Mouse (Mus musculus): ENCODE results near the gene Exoc8.

Gene Exoc8

GRCm38 (mm10) chr8:124897386-124898250 is at the start of gene Exoc8, which contains the start of gene Sprtn:
TSS of gene Exoc8 (minus strand) at chr8:124897705.
TSS of gene Sprtn (plus strand) at chr8:124897886.
- DNase-seq = peak; percentile 98 to 99

DNA sequence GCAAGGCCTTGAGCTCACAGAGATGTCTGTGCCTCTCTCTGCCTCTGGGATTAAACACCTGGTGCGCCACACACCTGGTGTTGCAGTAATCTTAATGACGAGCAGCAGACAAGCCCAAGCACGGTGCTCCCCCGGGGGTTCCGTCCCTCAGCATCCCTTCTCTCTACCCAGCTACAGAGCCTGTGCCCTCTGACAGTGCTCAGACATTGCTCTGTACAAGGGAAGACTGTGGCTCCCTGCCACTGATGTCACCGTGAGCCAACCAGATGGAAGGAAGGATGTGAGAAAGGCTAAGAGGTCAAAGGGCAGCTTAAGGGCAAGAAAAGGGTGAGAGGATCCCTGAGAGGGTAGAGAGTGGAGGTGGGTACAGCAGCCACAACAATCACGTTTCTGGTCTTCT is 46.9 kb upstream of the Exoc8 start:
- no peak for DNase-seq

DNA sequence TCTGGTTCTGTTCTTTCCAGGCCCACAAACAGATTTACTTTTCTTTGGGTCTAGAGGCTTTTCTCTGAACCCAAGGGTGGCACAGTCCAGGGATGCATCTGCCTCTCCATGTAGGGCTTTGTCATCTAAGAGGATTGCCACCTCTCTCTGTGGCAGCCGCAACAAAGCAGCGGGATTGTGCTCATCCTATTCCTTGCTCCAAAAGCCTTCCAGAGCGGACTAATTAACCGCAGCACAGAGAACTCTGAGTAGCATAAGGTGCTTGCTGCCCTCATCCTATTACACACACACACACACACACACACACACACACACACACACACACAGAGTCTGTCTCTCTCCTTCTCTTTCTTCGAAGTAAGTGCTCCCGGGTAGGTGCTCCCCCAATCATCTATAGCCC is 46.3 kb upstream of the Exoc8 start:
- DNase-seq = no peak

DNA sequence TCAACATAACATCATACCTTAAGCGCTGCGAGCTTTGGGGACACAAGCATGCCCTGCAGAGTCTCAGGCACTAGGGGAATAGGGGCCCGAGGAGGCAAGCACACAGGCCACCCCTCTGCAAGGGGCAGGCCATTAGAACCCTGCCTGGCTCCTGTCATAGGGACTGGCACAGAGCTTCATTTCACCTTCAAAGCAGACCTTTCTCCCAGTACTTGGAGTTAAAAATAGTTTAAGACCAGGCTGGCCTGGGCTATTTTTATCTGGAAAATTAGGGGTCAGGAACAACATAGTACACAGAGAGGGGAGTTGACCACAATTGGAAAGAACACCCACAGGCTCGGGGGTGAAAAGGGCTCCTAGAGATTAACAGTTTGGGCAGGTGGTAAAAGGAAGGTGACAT is 39.8 kb upstream of the Exoc8 start:
- DNase-seq = no peak

GRCm38 (mm10) chr8:124936699-124937098 is 39.2 kb upstream of the Exoc8 start:
- DNase-seq = no peak

GRCm38 (mm10) chr8:124935116-124935515 is 37.6 kb upstream of the Exoc8 start:
- DNase-seq = no peak

- DNase-seq = no peak
Measured at GRCm38 (mm10) chr8:124932435-124932834, 34.9 kb upstream of the Exoc8 start.

GRCm38 (mm10) chr8:124930649-124931048 is 33.1 kb upstream of the Exoc8 start:
- no peak for DNase-seq

DNA sequence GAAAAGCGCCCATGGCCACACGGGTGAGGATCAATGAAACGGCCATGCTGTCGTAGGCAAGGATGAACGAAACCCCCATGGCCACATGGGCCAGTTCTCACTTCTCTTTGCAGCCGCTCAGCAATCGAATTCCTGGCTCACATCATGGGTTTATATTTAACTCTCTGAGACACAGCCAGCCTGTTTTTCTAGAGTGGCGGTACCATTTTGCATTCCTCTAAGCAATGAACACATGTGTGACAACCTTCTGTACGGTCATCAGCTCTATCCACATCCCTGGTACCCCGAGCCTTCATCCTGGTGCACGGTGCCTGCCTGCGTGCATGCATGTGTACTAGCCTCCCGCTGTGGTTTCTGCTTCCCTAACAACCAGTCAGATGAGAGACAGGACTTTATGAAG is 32.6 kb upstream of the Exoc8 start:
- no peak for DNase-seq

DNA sequence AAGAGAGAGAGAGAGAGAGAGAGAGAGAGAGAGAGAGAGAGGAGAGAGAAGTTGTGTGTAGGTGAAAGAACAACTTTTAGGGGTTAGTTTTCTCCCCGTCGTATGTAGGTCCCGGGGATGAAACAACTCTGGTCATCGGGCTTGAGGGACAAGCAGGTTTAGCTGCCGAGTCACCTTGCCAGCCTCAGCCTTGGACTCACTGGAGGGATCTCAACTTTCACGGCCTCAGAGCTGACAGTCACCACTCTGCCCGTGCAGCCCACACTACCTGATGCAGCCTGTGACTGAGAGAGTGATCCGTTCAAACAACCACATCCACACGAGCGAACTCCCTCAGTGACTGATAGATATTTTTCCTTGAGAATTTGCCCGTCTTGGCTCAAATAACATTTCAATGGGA is 31.5 kb upstream of the Exoc8 start:
- no peak for DNase-seq

DNA sequence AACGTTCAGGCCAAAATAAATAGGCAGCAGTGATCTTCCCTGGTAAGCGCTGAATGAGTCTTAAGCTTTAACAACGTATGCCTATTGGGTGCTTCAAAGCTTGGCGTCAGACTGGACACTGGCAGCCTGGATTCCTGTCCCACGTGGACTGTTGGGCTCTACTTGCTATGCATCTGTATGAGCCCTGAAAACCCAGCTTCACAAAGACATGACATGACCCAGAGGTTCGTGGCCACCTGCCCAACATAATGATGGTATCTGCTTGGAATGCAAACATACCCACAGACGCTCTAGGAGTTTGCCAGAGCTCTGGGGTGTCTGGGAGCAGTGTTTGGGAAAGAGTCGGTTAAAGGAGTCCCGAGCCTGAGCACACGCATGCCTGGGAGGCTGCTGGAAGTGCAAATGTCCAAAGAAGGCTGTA is 28.9 kb upstream of the Exoc8 start:
- no peak for DNase-seq

DNA sequence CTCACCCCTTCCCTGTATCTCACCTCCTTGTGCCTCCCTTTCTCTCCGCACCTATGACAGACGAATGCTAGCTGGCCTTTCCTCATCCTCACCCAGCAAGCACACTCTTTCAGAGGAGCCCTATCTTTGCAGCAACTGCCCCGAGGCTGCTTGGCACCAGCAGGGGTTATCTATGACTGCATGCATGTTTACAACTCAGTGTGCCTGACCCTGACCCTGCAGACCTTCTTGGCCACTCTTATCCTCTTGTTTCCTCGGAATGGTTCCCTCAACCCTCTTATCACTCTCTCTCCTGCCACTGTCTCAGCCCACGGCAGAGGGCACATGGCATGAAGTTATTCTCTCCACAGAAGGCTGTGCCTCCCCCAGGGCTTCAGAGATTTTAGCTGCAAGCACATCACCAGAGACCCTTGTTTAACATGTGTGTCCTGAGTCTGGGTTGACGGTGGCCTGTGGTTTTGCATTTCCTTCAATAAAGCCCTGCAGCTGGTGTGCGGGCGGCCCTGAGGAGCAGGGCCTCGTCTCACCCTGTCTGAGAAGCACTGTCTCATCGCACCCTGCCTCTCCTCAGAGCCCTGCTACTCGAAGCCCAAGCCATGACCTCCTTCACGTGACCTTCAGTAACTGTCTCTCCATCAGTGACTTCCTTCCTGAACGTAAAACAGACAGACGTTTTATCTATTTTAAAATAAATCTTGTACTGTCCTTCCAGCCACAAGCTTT is 28.2 kb upstream of the Exoc8 start:
- no peak for DNase-seq

- DNase-seq = no peak
Measured at GRCm38 (mm10) chr8:124923971-124924652, 26.6 kb upstream of the Exoc8 start.

- DNase-seq = no peak
Measured at GRCm38 (mm10) chr8:124922490-124923089, 25.1 kb upstream of the Exoc8 start.

GRCm38 (mm10) chr8:124921369-124922279 is 24.1 kb upstream of the Exoc8 start:
- no peak for DNase-seq

DNA sequence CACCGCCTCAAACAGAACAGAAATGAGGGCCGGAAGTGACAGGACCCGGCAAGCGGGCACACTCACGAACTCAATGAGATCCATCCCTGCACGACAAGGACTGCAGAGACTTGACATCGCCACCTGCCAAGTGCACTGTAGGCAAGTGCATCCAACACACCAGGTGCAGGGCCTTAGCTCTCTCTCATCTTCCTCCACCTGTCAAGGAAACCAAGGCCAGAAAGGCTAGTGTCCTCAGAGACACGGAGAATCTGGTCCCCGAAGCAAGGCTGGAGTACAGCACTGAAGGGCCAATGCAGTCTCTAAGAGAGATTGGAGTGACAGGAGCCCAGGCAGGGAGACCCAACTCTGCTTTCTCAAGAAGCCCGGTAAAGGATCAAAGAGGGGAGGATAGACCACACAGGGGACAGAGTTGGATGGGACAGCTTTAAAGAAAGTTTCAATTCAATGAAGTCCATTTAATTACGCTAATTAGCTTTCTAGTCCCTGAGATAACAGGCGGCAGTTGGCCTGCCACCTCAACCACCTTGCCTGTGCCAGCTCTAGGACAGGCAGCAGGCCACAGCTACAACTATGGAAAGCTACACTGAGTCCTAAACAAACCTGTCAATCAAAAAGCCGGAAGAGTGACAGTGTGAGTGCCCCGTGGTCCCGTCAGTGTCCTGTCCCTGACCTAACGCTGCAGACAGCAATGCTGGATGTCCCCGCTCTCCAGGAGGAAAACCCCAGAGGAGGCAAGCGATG is 20.4 kb upstream of the Exoc8 start:
- peak; percentile 40 to 48 for DNase-seq

DNA sequence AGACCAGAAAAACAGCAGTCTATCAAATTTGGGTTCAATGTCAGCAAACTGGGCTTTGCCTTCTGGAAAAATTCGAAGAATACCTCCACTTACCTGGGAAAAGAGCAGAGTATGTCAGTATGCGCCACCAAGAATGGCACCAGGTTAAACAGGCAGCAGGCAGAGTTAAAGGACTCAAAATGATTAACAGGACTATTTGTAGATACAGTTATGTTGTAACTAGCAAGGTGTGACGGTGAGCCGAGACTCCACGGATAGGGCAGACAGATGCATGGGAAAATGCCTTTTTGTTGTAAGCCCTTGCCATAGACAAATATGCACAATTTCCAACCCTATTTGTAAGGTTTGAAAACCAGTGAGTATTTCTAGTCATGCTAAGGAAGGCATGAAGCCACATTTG is 16.6 kb upstream of the Exoc8 start:
- DNase-seq = no peak

DNA sequence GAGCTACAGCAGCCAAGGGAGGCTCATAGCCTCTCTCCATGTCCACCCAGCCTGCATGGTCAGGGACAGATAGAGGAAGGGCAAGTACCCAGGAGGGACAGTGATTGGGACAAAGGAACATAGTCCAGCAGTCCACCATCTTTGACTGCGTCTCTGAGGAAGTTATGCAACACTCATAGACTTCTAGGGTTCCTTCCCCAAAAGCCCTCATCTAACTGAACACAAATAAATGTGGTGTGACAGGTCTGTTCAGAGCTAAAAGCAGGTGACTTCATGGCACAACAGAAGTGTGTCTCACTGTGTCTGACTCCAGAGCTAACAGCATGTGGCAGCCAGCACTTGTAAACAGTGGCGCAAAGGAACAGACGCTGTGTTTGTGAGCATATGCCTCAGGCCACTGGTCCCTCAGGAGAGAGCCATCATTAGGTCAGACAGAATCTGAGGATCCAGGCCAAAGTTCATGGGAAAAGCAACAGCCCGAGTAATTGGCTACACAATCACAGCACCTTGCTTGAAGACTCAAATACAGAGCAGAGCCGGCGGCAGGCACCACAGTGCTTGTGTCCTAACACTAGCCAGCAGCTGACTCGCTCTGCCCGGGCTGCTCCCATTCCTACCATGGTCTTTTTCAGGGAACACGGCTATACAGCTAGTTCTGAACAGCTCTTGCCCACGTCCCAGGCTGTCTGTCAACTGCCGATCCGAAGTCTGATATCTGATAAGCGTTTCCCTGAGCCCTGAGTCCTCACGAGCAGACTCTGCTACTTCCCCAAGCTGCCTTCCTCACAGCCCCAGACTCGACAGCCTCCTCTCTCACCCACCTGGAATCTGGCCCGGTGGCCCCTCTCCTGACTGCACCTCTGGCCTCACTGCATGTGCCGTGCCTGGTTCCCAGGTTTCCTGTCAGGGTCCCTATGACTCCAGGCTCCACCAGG is 14.7 kb upstream of the Exoc8 start:
- DNase-seq = no peak

DNA sequence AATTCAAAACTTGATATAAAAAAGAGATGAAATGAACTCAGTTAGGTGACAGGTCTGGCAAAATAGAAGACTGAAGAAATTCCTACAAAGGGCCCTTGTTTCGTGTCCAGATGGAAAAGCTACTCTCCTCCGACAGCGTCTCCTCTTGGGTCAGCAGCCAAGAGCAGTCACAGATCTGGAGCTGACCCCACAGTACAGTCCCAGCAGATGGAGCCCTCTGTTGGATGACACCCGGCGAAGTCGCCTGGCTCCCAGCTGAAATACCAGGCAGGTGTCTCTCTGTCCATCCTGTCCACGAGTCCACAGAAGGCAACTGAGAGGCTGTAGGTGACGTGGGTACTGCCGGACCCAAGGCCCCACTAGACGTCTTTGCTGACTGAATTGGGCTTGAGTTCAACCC is 12.8 kb upstream of the Exoc8 start:
- peak; percentile 83 for DNase-seq

- no peak for DNase-seq
Measured at GRCm38 (mm10) chr8:124909936-124910335, 12.4 kb upstream of the Exoc8 start.
